Mouse (Mus musculus): ENCODE data around the gene Gm29609. TPM values are rescaled to one million over a fixed set of nuclear protein-coding genes. Genes with fewer than 3 reads are reported as not detected.

The Gm29609 gene
- polyA plus RNA-seq (2012; fragmentation: generic; extraction: Trizol) = 1 to 10 TPM in 1 of 2 experiments, under 1 TPM in 1; 0.32 to 2.0 TPM

DNA sequence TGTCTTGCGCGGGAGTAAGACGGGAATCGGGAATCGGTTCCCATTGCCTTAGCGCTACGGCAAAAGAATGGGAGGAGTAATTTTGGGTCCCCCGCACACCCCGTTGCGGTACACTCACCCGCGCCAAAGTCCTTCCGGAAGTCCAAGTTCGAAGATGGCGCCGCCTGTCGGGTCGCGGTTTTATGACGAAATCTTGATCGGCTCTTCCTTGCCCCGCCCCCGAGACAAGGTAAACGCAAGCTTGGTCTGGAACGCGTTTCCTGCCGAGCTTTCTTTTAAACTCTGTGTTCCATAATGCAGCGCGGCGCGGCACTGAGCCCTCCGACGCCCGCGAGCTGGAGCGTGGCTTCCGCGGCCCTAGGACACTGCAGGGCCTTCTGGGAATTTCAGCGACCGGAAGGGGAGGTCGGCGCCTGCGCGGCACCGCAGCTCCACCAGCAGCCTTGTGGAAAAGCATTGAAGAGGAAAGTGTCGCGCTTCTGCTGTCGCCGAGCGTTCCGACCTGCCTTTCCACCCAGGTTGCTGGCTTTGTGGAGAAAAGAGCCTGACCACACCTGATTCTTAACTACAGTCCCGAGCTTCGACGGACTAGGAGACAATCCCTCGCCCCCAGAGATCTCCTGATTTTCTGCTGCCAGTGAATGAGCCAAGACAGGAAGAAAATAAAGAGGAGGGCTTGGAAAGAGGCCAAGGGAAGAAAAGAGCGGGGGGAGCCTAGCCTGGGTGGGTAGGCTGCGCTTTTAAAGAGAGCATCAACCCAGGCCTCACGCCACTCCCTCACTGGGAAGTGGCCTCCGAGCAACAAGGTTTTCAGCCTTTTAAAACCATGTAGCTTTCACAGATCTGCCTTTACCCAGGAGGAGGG, at the start of gene Gm29609, which contains the start of gene Gtf3c2:
Gm29609 (minus strand) TSS at position 146 of the 865 bp plus-strand sequence.
Gtf3c2 (minus strand) TSS at position 379 of the 865 bp plus-strand sequence.

DNA sequence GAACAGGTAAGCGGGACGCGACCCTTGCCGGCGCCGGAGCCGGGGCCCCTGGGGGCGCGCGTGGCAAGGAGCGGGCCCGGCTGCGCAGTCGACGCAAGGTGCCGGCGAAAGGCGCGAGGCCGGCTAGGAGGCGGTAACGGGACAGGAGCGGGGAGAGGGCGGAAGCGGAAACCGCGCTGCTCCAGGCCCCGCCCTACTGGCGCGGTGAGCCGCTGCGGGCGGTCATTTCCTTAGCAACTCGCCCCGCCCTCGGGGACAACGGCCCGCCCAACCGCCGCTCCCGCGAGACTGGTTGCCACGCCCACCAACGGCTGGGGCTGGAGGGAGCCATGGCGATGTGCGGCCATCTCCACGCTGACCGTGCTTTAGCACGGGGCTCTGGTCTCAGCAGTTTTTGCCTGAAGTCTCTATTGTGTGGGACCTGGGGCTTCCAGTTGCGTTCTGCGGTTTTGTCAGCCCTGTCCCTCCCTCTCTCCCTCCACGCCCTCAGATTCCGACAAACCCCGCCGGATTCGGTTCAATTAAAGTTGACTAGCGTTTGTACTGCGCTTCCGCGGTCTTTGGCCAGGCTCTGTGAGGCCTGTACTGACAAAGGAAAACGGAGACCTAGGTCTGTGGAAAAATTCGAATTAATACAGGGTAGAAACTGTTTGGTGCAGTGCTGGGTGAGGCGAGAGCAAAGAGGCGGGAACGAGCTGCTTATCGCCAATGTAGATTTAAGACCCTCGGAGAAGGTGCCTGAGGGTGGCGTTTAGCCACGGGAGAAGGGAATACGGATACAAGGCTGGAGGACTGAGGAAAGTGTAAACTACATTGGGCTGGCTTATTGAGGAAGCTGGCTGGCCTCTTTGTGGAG, 41.0 kb upstream of the Gm29609 start, which contains the start of gene Ppm1g:
Ppm1g (minus strand) TSS at position 240 of the 856 bp plus-strand sequence.

GRCm38 (mm10) chr5:31201742-31202590, 22.3 kb upstream of the Gm29609 start, which contains the start of gene Zfp513:
Gene Zfp513, minus strand, starts transcription at chr5:31202303.

DNA sequence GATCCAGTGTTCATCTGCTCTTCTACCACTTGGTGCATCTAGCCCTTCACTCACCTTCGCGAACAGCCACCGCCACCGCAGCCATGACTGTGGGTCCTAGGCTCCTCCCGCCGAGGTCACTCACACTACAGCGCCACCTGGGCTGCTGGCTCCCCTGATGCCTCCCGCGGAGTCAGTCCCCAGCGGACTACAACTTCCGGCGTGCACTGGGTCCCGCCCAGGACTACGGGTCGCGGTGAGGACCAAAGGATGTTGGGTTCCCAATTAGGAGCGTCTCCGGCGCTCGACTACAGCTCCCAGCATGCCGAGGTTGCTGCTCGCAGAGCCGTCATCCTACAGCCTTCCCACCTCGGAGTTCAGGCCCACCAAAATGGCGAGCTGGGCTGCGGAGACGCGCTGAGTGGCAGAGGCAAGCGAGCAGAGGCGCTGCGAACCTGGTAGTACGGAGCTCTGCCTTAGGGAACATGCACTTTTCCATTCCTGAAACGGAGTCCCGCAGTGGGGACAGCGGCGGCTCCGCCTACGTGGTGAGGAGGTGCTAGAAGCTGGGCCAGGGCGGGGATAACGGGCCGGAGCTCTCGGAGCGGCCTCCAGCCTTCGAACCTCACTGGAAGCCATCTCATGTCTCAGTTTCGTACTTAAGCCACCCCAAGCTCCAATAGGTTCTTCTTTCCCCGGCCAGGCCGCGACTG, 13.4 kb upstream of the Gm29609 start, which contains the start of the genes Snx17 and Eif2b4:
Snx17 (plus strand) TSS at position 289 of the 692 bp plus-strand sequence.
Eif2b4 (minus strand) TSS at position 492 of the 692 bp plus-strand sequence.

GRCm38 (mm10) chr5:31154152-31154553, 25.6 kb downstream of the Gm29609 start, which contains the start of gene Mpv17:
Gene Mpv17, minus strand, starts transcription at chr5:31154251.

DNA sequence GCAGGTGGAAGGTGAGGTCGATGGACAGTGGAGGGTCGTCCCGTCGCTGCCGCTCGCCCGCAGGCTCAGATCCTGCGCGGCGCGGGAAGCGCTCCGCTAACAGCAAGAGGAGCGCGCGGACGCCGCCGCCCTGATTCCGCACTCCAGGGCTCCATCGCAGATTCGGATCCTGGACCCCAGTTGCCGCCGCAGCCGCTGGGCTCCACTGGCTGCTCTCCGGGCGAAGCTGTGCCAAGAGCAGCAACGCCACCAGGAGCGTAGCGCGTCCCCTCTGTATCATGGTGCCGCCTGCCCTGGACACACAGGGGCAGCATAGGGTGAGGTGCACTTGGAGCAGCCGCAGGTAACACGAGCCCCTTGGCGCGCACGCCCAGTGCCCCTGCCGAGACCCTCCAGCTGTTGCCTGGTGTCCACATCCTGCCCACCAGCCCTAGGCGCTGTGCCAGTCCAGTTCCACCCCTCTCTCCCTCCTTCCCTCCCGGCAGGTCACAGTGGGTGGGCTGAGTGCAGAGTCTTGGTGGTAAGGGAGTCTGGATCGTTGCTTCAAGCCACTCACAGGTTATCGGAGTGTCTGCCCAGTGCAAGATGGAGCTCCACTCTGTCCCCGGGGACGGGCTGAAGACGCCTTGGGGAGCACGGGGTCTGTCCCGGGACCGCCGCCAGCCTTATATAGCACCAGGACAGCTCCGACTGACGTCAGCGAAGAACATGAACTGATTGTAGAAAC, 41.3 kb downstream of the Gm29609 start, which contains the start of gene Ucn:
Ucn (minus strand) TSS at position 589 of the 727 bp plus-strand sequence.

GRCm38 (mm10) chr5:31116354-31116753, 63.4 kb downstream of the Gm29609 start, which contains the start of gene Trim54:
Gene Trim54, plus strand, starts transcription at chr5:31116712.

GRCm38 (mm10) chr5:31108000-31108490, 71.7 kb downstream of the Gm29609 start, which contains the start of gene Slc30a3:
Gene Slc30a3, minus strand, starts transcription at chr5:31108237.

GRCm38 (mm10) chr5:31105814-31106335, 73.8 kb downstream of the Gm29609 start, which contains the start of gene Dnajc5g:
Gene Dnajc5g, plus strand, starts transcription at chr5:31106285.

Other genes with a start within 250 kb of the Gm29609 start
- gene Cgref1, start 234.3 kb downstream of the Gm29609 start, polyA plus RNA-seq (2012; fragmentation: generic; extraction: Trizol) = 10 to 100 TPM in 1 of 2 experiments, 1 to 10 TPM in 1; 7.5 to 26.7 TPM
- 100 to 1,000 TPM; 101 to 115 TPM for gene Preb, start 219.6 kb downstream of the Gm29609 start, polyA plus RNA-seq (2012; fragmentation: generic; extraction: Trizol)
- gene Tcf23, start 211.2 kb downstream of the Gm29609 start, polyA plus RNA-seq (2012; fragmentation: generic; extraction: Trizol) = under 1 TPM; 0.01 to 0.09 TPM
- 100 to 1,000 TPM in 1 of 2 experiments, 10 to 100 TPM in 1; 87.3 to 332 TPM for gene Atraid, start 131.6 kb downstream of the Gm29609 start, polyA plus RNA-seq (2012; fragmentation: generic; extraction: Trizol)
- 1 to 10 TPM; 4.7 to 5.6 TPM for gene Slc5a6, start 131.0 kb downstream of the Gm29609 start, polyA plus RNA-seq (2012; fragmentation: generic; extraction: Trizol)
- 10 to 100 TPM; 17.9 to 34.9 TPM for gene Cad, start 125.1 kb downstream of the Gm29609 start, polyA plus RNA-seq (2012; fragmentation: generic; extraction: Trizol)
- not detected for gene Dnajc5g, start 73.6 kb downstream of the Gm29609 start, polyA plus RNA-seq (2012; fragmentation: generic; extraction: Trizol)
- gene Slc30a3, start 71.7 kb downstream of the Gm29609 start, polyA plus RNA-seq (2012; fragmentation: generic; extraction: Trizol) = 1 to 10 TPM in 1 of 2 experiments, under 1 TPM in 1; 0.47 to 3.0 TPM
- gene Trim54, start 63.2 kb downstream of the Gm29609 start, polyA plus RNA-seq (2012; fragmentation: generic; extraction: Trizol) = under 1 TPM; 0.04 to 0.61 TPM
- not detected for gene Ucn, start 41.1 kb downstream of the Gm29609 start, polyA plus RNA-seq (2012; fragmentation: generic; extraction: Trizol)
- gene Mpv17, start 25.7 kb downstream of the Gm29609 start, polyA plus RNA-seq (2012; fragmentation: generic; extraction: Trizol) = 10 to 100 TPM; 21.8 to 85.3 TPM
- 10 to 100 TPM; 17.7 to 36.2 TPM for gene Gtf3c2, start 233 bp upstream of the Gm29609 start, polyA plus RNA-seq (2012; fragmentation: generic; extraction: Trizol)
- gene Snx17, start 13.3 kb upstream of the Gm29609 start, polyA plus RNA-seq (2012; fragmentation: generic; extraction: Trizol) = 100 to 1,000 TPM; 166 to 169 TPM
- gene Eif2b4, start 13.5 kb upstream of the Gm29609 start, polyA plus RNA-seq (2012; fragmentation: generic; extraction: Trizol) = 10 to 100 TPM; 36.4 to 57.5 TPM
- 10 to 100 TPM in 1 of 2 experiments, 1 to 10 TPM in 1; 8.8 to 22.4 TPM for gene Zfp513, start 22.4 kb upstream of the Gm29609 start, polyA plus RNA-seq (2012; fragmentation: generic; extraction: Trizol)
- gene Ppm1g, start 40.8 kb upstream of the Gm29609 start, polyA plus RNA-seq (2012; fragmentation: generic; extraction: Trizol) = 100 to 1,000 TPM in 1 of 2 experiments, 10 to 100 TPM in 1; 90.1 to 144 TPM
- 100 to 1,000 TPM in 1 of 2 experiments, 10 to 100 TPM in 1; 54.1 to 114 TPM for gene Nrbp1, start 61.0 kb upstream of the Gm29609 start, polyA plus RNA-seq (2012; fragmentation: generic; extraction: Trizol)
- gene Gm9970, start 61.3 kb upstream of the Gm29609 start, polyA plus RNA-seq (2012; fragmentation: generic; extraction: Trizol) = under 1 TPM in 1 of 2 experiments, not detected in 1; 0.33 TPM
- 1 to 10 TPM in 1 of 2 experiments, under 1 TPM in 1; 0.06 to 4.5 TPM for gene Krtcap3, start 71.8 kb upstream of the Gm29609 start, polyA plus RNA-seq (2012; fragmentation: generic; extraction: Trizol)
- 10 to 100 TPM in 1 of 2 experiments, 1 to 10 TPM in 1; 6.9 to 36.9 TPM for gene Ift172, start 111.2 kb upstream of the Gm29609 start, polyA plus RNA-seq (2012; fragmentation: generic; extraction: Trizol)
- 10 to 100 TPM; 18.9 to 26.1 TPM for gene Fndc4, start 116.2 kb upstream of the Gm29609 start, polyA plus RNA-seq (2012; fragmentation: generic; extraction: Trizol)
- not detected for gene Gckr, start 117.5 kb upstream of the Gm29609 start, polyA plus RNA-seq (2012; fragmentation: generic; extraction: Trizol)